Mouse (Mus musculus): ENCODE data around the gene Sun1.

DNA sequence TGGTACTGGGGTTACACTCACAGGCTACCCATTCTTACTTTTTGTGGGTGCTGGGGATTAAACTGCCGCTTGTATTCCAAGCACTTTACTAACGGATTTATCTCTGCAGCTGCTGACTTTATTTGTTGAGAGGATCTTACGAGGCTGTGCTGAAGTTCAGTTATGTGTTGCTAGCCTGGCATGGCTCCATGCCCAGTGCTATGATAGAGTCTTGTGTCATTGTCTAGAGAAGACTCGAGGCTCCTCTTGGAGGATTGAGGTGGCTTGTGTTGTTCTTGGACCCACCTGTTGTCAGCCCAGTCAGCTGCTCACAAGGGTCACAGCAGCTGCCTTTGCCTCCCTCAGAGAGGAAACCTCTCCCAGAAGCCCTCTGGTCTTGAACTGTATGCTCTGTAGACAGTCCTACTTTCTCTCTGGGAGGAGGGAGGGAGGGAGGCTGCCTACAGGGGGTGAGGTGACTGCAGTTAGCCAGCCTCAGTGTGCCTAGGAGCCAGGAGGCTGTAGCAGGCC, 19.6 kb downstream of the Sun1 start:
- TF ChIP-seq MAZ (IDR thresholded peaks at IDR 0.05; ENCODE audit: low read depth, low read length) (no peak), NELFE (IDR thresholded peaks at IDR 0.05; ENCODE audit: low read depth, low read length) (no peak), ZKSCAN1 (IDR thresholded peaks at IDR 0.05; ENCODE audit: low read depth, low read length) (no peak), BHLHE40 (IDR thresholded peaks at IDR 0.05; ENCODE audit: borderline replicate concordance, low read depth, low read length) (no peak), CTCF (IDR thresholded peaks at IDR 0.05 in 2 of 3, conservative IDR thresholded peaks at IDR 0.05 in 1 of 3; ENCODE audit: control insufficient read depth in 1 of 3, insufficient read depth in 1 of 3, low read depth in 2 of 3, low read length in 3 of 3, poor library complexity in 1 of 3, severe bottlenecking in 1 of 3) (no peak), POLR2AphosphoS2 (IDR thresholded peaks at IDR 0.05; ENCODE audit: low read length) (no peak), UBTF (IDR thresholded peaks at IDR 0.05; ENCODE audit: borderline replicate concordance, insufficient read depth, low read depth, low read length) (no peak), POLR2A (IDR thresholded peaks at IDR 0.05; ENCODE audit: control insufficient read depth in 1 of 2, insufficient read depth in 1 of 2, low read depth in 1 of 2, low read length in 2 of 2, poor library complexity in 1 of 2) (no peak), MAFK (IDR thresholded peaks at IDR 0.05; ENCODE audit: borderline replicate concordance, low read depth, low read length) (no peak)

Measured in MEL (cell line).